Mouse (Mus musculus): ENCODE results near the gene C2cd4d.

The C2cd4d gene

GRCm38 (mm10) chr3:94362138-94362537 is at the start of gene C2cd4d:
Gene C2cd4d, plus strand, starts transcription at chr3:94362438.
- no peak for DNase-seq

- DNase-seq, result no peak
Measured at GRCm38 (mm10) chr3:94328681-94329080, 33.6 kb upstream of the C2cd4d start.

- no peak for DNase-seq
Measured at GRCm38 (mm10) chr3:94334442-94334841, 27.8 kb upstream of the C2cd4d start.

- DNase-seq, result no peak
Measured at GRCm38 (mm10) chr3:94338522-94338921, 23.7 kb upstream of the C2cd4d start.

GRCm38 (mm10) chr3:94341959-94342422 is 20.2 kb upstream of the C2cd4d start, which contains the start of gene Them5:
Gene Them5, plus strand, starts transcription at chr3:94342099.
- no peak for DNase-seq

- DNase-seq, result no peak
Measured at GRCm38 (mm10) chr3:94342552-94342951, 19.7 kb upstream of the C2cd4d start.

- no peak for DNase-seq
Measured at GRCm38 (mm10) chr3:94344182-94344581, 18.1 kb upstream of the C2cd4d start.

GRCm38 (mm10) chr3:94344897-94345296 is 17.3 kb upstream of the C2cd4d start:
- no peak for DNase-seq

GRCm38 (mm10) chr3:94348146-94348545 is 14.1 kb upstream of the C2cd4d start:
- no peak for DNase-seq

GRCm38 (mm10) chr3:94360812-94361211 is 1.4 kb upstream of the C2cd4d start:
- no peak for DNase-seq

GRCm38 (mm10) chr3:94363291-94364153 is 1.3 kb downstream of the C2cd4d start:
- DNase-seq, result peak; percentile 60

- no peak for DNase-seq
Measured at GRCm38 (mm10) chr3:94364154-94364526, 1.9 kb downstream of the C2cd4d start.

GRCm38 (mm10) chr3:94366761-94367160 is 4.5 kb downstream of the C2cd4d start:
- peak; percentile 82 for DNase-seq

GRCm38 (mm10) chr3:94367511-94367910 is 5.3 kb downstream of the C2cd4d start:
- DNase-seq, result no peak

GRCm38 (mm10) chr3:94368631-94369030 is 6.4 kb downstream of the C2cd4d start:
- DNase-seq, result no peak

- DNase-seq, result no peak
Measured at GRCm38 (mm10) chr3:94369709-94370108, 7.5 kb downstream of the C2cd4d start.

- peak; percentile 66 for DNase-seq
Measured at GRCm38 (mm10) chr3:94371637-94372036, 9.4 kb downstream of the C2cd4d start.

- DNase-seq, result no peak
Measured at GRCm38 (mm10) chr3:94372038-94372437, 9.8 kb downstream of the C2cd4d start.

GRCm38 (mm10) chr3:94372641-94373040 is 10.4 kb downstream of the C2cd4d start, which contains the start of gene Rorc:
Gene Rorc, plus strand, starts transcription at chr3:94372794.
- peak; percentile 60 for DNase-seq

- DNase-seq, result peak; percentile 37
Measured at GRCm38 (mm10) chr3:94373090-94373489, 10.9 kb downstream of the C2cd4d start.

- DNase-seq, result peak; percentile 60
Measured at GRCm38 (mm10) chr3:94373597-94374011, 11.4 kb downstream of the C2cd4d start.

- DNase-seq, result no peak
Measured at GRCm38 (mm10) chr3:94374636-94375035, 12.4 kb downstream of the C2cd4d start.

- DNase-seq, result no peak
Measured at GRCm38 (mm10) chr3:94375146-94375545, 12.9 kb downstream of the C2cd4d start.

GRCm38 (mm10) chr3:94375861-94376260 is 13.6 kb downstream of the C2cd4d start:
- DNase-seq, result no peak
